Mouse (Mus musculus): Measurements from ENCODE around the gene Rtbdn. TPM values are rescaled to one million over a fixed set of nuclear protein-coding genes. Genes with fewer than 3 reads are reported as not detected.

Gene Rtbdn
- polyA plus RNA-seq, 1 experiment = not detected

DNA sequence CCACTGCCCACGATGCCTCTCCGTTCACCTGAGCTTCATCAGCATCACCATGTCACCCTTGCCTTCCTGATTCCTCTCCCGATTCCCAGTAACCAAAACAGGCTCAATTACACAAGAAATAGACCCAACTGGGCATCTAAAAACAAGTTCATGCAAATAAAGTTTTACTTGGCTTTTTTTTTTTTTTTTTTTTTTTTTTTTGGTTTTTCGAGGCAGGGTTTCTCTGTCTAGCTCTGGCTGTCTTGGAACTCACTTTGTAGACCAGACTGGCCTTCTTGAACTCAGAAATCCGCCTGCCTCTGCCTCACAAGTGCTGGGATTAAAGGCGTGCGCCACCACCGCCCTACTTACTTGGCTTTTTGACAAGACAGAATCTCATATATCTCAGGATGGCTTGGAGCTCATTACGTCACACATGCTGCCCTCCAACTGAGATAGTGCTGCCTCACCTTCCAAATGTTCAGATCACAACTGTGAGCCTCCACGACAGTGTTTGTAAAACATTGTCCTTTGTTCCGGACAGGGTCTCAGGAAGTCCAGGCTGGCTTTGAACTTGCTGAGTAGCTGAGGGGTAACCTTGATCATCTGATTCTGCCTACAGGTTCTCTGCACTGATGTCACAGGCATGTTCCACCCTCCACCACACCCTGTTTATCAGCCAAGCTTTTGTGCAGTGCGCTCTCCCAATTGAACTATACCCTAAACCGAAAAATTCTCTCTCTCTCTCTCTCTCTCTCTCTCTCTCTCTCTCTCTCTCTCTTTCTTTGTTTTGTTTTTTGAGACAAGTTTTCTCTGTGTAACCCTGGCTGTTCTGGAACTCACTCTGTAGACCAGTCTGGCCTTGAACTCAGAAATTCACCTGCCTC lies 8.9 kb upstream of the Rtbdn start:
- TF ChIP-seq GATA1 (IDR thresholded peaks at IDR 0.05; ENCODE audit: low read length) = no peak

DNA sequence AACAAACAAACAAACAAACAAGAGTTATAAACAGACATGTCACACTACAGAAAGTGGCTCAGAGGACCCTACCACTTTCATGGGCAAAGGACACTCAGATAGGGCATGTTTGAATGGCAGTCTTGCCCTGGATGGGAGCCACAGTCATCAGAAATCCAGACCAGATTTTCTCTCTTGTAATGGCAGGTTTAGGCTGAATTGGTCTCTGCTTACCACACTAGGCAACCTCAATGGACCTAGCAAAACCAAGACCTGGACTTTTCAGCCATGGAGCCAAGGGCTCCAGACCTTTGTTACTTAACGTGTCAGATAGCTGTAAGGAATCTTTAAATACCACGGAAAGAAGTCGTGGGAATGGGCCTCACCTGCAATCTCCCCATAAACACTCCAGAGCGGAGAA lies 3.1 kb upstream of the Rtbdn start:
- no peak for TF ChIP-seq GATA1 (IDR thresholded peaks at IDR 0.05; ENCODE audit: low read length)

DNA sequence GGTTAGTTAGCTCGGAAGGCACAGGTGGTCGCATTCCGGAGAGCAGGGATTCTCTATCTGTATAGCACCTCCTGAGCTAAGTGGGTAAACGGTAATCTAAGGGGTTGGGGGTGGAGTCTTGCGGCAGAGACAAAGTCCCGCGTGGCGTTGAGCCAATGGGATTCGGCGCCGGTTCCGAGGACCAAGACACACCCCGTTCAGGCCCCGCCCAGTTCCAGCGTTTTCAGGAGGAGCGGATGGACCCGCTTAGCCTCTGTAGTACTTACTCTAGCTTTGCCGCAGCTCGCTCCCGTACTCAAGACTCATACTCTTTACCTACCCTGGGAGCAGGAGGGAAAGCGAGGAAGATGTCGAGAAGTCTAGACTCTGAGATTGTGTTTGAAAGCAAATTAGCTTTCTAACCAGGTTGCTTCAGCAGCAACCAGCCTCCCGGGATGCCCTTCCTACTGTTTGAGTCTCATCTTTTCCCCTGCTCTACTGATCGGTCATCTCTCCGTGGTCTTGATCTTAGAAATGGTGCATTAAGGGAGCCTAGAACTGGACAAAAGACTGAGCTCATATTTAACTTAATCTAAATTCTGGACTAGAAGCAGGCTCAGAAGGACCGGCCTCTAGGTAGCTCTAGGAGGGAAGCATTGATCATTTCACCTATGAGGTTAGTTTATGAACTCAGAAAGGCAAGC lies 2.2 kb upstream of the Rtbdn start:
- TF ChIP-seq GATA1 (IDR thresholded peaks at IDR 0.05; ENCODE audit: low read length) = no peak

DNA sequence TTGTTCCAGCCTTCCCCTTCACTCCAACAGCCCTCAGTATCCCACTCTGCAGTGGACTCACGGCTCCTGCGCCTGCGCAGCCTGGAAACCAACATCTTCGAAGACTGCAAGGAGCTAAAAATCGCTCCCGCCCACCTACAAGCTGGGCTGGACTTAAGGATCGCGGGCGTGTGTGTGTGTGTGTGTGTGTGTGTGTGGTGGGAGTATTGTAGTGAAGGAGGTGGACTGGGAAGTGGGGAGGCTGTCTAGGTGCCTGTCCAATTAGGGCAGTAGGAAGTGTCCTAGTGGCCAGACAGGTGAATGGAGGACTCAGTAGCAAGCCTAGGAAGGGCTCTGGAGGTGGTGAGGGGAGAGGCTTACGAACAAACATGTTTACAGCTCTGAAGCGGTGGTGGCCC lies 1.6 kb upstream of the Rtbdn start:
- no peak for TF ChIP-seq GATA1 (IDR thresholded peaks at IDR 0.05; ENCODE audit: low read length)

DNA sequence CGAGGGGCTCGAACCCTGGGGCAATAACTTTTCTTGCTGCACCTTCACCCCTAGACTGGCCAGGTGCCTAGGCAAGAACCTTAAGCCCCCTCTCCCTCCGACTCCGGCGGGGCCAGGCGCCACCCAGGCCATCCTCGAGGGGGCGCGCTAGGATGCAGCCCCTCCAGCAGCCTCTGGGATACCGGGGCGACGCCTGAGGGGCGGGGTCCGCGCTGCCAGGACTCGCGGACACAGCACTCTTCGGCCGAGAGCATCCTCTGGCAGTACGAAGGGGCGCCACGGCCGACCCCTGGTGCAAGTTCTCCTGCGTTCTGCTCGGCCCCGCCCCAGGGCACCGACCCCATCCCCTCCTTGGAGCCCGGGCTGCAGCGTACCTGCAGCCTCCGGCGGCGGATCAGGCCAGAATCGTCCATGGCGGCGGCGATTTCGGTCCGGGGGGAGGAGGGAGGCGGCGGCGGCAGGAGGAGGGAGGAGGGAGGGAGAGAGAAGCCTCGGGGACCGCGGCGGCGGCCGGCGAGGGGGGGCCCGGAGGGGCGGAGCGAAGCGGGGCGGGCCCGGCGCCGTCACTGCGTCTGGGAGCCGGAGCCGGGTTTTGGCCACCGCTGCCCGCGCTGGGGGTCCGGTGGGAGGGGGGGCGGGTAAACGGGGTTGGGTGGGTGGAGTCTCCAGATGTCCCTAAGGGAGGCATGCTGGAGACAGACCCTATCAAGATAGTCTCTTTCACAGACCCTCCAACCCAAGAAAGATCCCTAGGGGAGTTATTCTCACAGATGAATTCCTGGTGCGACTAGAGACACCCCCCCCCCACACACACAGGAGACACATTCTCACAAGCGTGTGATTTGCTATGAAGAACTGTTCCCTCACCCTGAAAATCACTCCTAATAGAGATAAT lies 911 bp upstream of the Rtbdn start:
- TF ChIP-seq GATA1 (IDR thresholded peaks at IDR 0.05; ENCODE audit: low read length) = no peak

DNA sequence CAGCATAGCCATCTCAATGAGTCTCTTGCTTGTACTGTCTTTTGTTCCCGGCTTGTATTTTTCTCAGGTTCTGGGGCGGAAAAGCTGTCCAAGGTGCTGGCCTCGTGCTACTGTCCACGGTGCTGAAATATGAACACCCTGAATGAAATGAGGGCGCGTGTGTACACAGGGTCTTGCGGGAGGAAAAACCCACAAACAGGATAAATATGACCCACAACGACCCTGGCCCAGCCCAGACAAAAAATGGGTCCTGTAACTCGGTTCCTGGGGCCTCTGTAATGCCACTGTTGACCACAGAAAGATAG lies 402 bp downstream of the Rtbdn start:
- TF ChIP-seq GATA1 (IDR thresholded peaks at IDR 0.05; ENCODE audit: low read length) = no peak

DNA sequence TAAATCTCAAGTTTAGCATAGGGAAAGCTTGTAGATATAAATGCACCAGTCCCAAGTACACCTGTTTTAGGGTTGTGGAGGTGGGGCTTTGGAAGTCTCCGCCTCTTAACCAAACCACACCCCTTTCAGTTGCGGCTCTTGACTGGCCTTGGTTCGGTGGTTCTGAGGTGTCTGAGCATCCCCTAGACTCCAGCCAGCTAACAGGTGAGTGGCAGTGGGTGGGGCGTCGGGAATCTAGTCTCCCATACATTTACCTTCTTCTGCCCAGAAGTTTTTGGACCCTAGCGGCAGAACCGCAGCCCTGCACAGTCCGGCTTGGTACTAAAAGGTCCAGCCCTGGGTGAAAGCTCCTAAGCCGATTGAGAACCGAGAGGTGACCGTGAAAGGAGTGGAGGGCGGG lies 3.0 kb downstream of the Rtbdn start:
- no peak for TF ChIP-seq GATA1 (IDR thresholded peaks at IDR 0.05; ENCODE audit: low read length)

DNA sequence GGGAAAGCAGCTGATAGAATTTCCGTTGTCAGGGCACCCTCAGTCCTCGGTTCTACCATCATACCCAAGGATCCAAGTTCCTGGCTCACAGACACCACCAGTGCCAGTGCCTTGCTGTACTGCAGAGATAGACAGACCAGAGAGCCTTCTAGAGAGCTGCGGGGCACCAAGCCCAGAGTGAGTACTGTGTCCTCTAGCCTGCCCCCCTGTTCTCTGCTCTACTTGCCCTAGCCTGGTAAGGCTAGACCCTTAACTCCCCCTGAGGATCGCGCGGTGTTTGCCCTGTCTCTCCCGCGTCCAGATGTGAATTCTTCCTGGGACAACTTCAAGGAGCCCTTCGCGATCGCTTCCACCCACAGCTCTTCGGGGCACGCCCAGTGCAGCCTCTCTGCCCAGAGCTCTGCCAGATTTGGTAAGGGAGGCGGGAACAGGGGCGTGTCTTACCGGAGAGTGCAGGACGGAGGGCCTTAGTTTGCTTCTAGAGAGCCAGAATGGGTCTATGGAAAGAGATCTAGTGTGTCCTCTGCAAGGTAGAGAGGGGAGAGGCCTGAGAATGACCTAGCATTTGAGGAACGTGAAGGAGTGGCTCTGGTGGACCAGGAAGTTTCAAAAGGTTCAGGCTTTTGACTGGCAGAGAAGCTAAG lies 5.9 kb downstream of the Rtbdn start:
- no peak for TF ChIP-seq GATA1 (IDR thresholded peaks at IDR 0.05; ENCODE audit: low read length)

DNA sequence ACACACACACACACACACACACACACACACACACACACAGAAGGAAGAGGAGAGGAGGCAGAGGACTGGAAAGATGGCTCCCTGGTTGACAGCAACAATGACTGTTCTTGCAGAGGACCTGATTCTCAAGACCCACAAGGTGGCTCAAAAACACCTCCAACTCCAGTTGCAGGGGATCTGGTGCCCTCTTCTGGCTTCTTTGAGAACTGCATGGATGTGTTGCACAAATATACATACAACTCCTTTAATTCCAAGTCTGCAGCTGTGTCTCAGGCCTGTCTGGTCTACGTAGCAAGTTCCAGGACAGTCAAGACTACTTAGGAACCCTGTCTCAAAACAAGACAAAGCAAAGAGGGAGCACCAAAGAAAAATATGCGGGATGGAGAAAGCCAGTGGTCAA lies 10.0 kb downstream of the Rtbdn start:
- TF ChIP-seq GATA1 (IDR thresholded peaks at IDR 0.05; ENCODE audit: low read length) = no peak

DNA sequence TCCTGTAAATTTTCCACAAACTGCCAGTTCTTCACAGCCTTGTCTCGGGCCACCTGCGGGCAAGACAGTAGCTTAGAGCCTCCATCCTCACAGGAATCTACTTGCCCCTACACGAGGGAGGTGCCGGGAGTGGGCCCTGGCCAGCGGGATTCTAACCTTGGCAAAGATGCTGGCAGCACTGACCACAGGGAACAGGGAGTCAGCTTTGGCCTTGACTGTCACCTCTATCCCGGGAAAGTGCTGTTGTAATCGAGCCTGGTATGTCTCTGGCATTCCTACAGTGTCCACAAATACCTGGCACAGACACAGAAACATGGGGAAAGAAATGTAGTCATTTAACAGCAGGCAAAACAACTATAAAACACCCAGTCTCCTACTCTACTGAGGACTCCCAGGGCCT lies 13.0 kb downstream of the Rtbdn start:
- TF ChIP-seq GATA1 (IDR thresholded peaks at IDR 0.05; ENCODE audit: low read length) = no peak

DNA sequence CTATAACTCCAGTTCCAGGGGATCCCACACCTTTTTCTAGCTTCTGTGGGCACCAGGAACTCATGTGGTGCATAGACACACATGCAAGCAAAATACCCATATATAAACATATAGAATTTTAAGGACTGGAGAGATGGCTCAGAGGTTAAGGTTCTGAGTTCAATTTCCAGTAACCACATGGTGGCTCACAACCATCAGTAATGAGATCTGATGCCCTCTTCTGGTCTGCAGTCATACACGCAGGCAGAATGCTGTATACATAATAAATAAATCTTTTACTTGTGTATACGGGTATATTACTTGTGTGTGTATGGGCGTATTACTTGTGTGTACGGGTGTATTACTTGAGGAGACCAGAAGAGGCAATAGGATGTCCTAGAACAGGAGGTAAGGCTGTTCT lies 17.2 kb downstream of the Rtbdn start:
- TF ChIP-seq GATA1 (IDR thresholded peaks at IDR 0.05; ENCODE audit: low read length) = no peak

DNA sequence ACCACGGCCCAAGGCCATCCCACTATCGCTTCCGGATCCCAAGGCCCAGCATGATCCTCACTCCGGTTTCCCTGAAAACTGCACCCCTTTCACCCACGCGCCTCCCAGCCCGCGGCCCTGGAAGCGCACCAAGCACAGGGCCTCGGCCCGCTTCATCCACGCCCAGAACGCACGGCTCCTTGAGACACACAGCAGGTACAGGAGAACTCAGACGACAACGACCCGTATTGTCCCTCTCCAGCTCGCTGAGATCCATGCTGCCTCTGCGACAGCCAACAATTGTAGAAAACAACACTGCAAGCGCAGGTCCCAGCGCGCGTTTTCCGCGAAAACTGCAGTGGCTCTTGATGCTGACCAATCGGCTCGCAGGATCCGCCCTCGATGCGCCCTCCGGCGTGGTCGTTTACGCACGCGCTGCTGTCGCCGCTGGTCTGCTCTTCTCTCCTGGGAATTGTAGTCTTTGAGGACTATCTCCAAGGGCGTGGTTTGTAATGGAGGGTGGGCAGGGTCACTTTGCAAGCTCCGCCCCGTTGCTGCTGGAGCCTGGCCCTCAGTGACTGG lies 19.0 kb downstream of the Rtbdn start:
- TF ChIP-seq GATA1 (IDR thresholded peaks at IDR 0.05; ENCODE audit: low read length) = no peak

DNA sequence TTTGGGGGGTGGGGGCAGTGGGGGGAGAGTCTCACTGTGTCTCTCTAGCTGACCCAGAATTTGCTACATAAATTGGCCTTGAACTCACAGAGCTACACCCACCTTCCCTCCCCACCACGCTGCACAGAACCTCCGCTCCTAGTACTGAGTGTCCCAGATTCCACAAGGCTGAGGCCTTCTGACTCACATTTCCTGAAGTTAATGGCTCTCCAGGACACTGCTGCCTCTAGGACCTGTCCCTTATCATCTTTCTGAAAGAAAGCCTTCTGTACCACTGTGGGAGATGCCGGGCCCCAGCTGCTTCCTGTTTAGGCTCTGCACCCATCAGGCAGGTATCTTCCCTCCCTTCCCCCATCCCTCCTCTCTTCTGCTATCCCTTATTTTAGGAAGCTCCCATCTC lies 19.8 kb downstream of the Rtbdn start:
- TF ChIP-seq GATA1 (IDR thresholded peaks at IDR 0.05; ENCODE audit: low read length) = no peak

DNA sequence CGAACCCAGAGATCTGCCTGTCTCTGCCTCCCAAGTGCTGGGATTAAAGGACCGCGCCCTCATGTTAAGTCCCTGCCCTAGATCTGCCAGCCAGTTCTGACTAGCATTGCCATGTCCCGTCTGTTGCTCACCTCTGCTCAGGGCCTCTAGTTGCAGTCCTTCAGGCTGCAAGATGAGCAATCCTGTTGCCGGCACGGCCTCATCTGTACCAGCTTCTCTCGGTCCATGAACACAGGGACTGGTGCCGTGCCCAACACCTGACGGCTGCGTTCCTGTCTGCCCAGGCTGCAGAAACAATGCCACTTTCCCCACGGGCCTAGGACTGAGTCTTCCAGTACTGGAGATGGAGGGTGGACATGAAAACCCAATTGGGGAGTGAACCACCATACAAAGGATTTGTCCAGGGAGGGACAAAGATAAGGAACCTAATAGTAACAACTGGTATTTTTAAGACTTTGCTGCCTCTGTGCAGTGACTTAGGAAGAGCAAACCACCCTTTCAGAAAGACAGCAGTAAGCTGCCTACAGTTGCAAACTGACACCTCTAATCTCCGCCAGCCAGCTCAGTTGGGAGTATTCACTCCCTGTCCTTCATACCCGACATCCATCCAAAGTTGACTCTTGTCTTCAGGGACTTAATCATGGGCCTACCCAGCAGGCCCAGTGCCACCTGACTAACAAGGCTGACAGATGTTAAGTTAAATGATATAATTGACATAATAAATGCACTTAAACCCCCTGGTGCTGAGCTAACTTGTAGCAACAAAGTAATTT lies 20.9 kb downstream of the Rtbdn start:
- no peak for TF ChIP-seq GATA1 (IDR thresholded peaks at IDR 0.05; ENCODE audit: low read length)

DNA sequence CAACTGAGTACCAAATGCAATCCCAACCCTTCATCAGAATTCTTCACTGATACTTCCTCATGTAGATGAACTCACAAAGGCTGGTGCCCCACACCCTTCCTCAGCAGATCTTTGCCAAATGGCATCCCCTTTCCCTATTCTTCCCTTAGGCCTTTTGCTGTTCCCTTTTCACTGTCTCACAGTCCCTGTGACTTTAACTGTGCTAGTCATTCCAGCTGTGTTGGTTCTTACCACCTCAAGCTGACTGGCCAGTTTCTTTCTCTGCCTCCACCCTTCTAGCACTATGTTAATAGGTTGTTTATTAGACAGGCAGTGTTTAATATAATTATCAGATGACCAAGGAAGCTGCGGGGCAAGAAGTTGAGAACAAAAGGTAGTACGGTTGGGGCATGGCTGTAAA lies 21.9 kb downstream of the Rtbdn start:
- no peak for TF ChIP-seq GATA1 (IDR thresholded peaks at IDR 0.05; ENCODE audit: low read length)
